Mouse (Mus musculus) hindbrain, postnatal 0 days (tissue): Measurements from ENCODE around the gene Smim13. TPM values are rescaled to one million over a fixed set of nuclear protein-coding genes. Genes with fewer than 3 reads are reported as not detected.

Experiments
- ATAC-seq: fragments of 200-750 bp; cut with Nextera tagmentation; 2 replicates; pipeline ENCODE4 v1.8.0; 2017; ENCODE audit warnings: mild to moderate bottlenecking, moderate TSS enrichment, moderate library complexity
- DNase-seq: peaks from one replicate; pipeline ENCODE4 v3.0.0-alpha.2; 2015; ENCODE audit warnings: low spot score
- H3K27ac ChIP-seq: fragments of 300-500 bp; sonication (generic); 2 replicates; pipeline ENCODE4 v1.5.1; 2014; ENCODE audit warnings: mild to moderate bottlenecking
- H3K27me3 ChIP-seq: fragments of 300-500 bp; sonication (generic); 2 replicates; pipeline ENCODE4 v1.6.1; 2014; ENCODE audit warnings: low read length, mixed read lengths; ENCODE audit not compliant: insufficient read depth
- H3K36me3 ChIP-seq: fragments of 300-500 bp; sonication (generic); 2 replicates; pipeline ENCODE4 v1.6.1; 2014; ENCODE audit warnings: low read length, mixed read lengths; ENCODE audit not compliant: insufficient read depth
- H3K4me1 ChIP-seq: fragments of 300-500 bp; sonication (generic); 2 replicates; pipeline ENCODE4 v1.6.1; 2014; ENCODE audit warnings: antibody characterized with exemption, low read length, mixed read lengths; ENCODE audit not compliant: insufficient read depth
- H3K4me2 ChIP-seq: fragments of 300-500 bp; sonication (generic); 2 replicates; pipeline ENCODE4 v1.6.1; 2014; ENCODE audit warnings: low read depth, mild to moderate bottlenecking, low read length, moderate library complexity, mixed read lengths
- H3K4me3 ChIP-seq: fragments of 300-500 bp; sonication (generic); 2 replicates; pipeline ENCODE4 v1.5.1; 2014; ENCODE audit warnings: low read length
- H3K9ac ChIP-seq: fragments of 300-500 bp; sonication (generic); replicated peaks from 2 replicates; pipeline ENCODE4 v1.6.1; 2014; ENCODE audit warnings: mild to moderate bottlenecking, low read length, moderate library complexity, mixed read lengths
- H3K9me3 ChIP-seq: fragments of 300-500 bp; sonication (generic); 2 replicates; pipeline ENCODE4 v1.6.1; 2016; ENCODE audit warnings: low read length, mixed read lengths
- CTCF ChIP-seq: IDR thresholded peaks from 2 replicates; pipeline ENCODE4 v1.5.1; 2016; ENCODE audit warnings: antibody characterized with exemption, control low read depth, low read depth
- WGBS: fragments of 180-500 bp; shearing (Covaris S2); extraction: QIAGEN DNeasy Blood & Tissue Kit; methylation state at CpG from one replicate; pipeline ENCODE4 v1.1.7; 2014; 5-methylcytosine and 5-hydroxymethylcytosine counted together
- polyA plus RNA-seq: library from polyadenylated mRNA; unstranded; fragments of >200 nt; fragmentation: Nextera tagmentation; extraction: Ambion mirVana; gene quantifications from 2 replicates; pipeline ENCODE4 v1.2.1, GENCODE M21; 2015
- total RNA-seq: library from RNA; depleted of rRNA; stranded (reverse); fragments of >200 nt; gene quantifications from 2 replicates; pipeline ENCODE4 v1.2.3, GENCODE M21; 2014; rRNA removed

The Smim13 gene
- total and polyA plus RNA-seq, 2 experiments from 2014 or later = 27.5 to 44.2 TPM

DNA sequence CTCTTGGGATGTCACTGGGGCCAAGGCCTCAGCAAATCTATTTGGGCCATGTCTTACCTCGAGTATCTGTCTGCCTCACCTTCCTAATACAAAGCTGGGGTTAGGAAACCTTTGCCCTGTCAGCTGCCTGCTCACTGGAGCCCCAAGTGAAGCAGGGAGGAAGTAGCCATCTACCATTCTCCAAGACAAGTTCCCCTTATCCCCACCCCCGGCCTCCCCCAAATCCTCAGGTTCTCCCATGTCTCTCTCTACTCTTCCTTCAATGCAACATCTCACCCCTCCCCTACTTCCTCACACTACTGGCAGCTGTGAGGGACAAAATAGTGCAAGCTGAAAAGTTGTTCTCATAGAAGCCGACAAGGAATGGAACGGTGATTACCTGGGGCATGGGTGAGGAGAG is 76.5 kb downstream of the Smim13 start:
- DNase-seq (no peak), ATAC-seq (no peak)
- H3K9ac ChIP-seq = no peak overlapping the region
- peaks cover 3% of the 10 kb centered on the region; the same call in 1 of the 2 replicates for H3K4me1 ChIP-seq
- H3K27me3 ChIP-seq = no peaks in the 10 kb centered on the region
- 85% methylated on average over 4 of the region's 4 CpGs for WGBS
- no peak for TF ChIP-seq CTCF
- no peak overlapping the region for H3K27ac ChIP-seq
- H3K4me3 ChIP-seq = no peak overlapping the region
- H3K36me3 ChIP-seq = no peaks in the 10 kb centered on the region
- no peak overlapping the region for H3K4me2 ChIP-seq
- no peaks in the 10 kb centered on the region for H3K9me3 ChIP-seq

Other genes with a start within 250 kb of the Smim13 start
- 34.2 and 42.2 TPM in 2 replicates for gene Pak1ip1, start 248.8 kb upstream of the Smim13 start, total RNA-seq
- 45.8 and 50.6 TPM in 2 replicates for gene Pak1ip1, start 248.8 kb upstream of the Smim13 start, polyA plus RNA-seq
- 45.5 and 63.2 TPM in 2 replicates for gene Tmem14c, start 233.6 kb upstream of the Smim13 start, total RNA-seq
- gene Tmem14c, start 233.6 kb upstream of the Smim13 start, polyA plus RNA-seq = 140 and 141 TPM in 2 replicates
- 0.18 and 1.2 TPM in 2 replicates for gene Mak, start 170.1 kb upstream of the Smim13 start, total RNA-seq
- 1.3 and 1.4 TPM in 2 replicates for gene Mak, start 170.1 kb upstream of the Smim13 start, polyA plus RNA-seq
- not detected in 2 replicates for gene Gcm2, start 138.8 kb upstream of the Smim13 start, total RNA-seq
- not detected in 2 replicates for gene Gcm2, start 138.8 kb upstream of the Smim13 start, polyA plus RNA-seq
- not detected in 2 replicates for gene Sycp2l, start 135.5 kb upstream of the Smim13 start, total RNA-seq
- gene Sycp2l, start 135.5 kb upstream of the Smim13 start, polyA plus RNA-seq = 0.23 TPM in 1 of 2 replicates, not detected in the other
- 26.8 and 32.3 TPM in 2 replicates for gene Elovl2, start 29.4 kb upstream of the Smim13 start, total RNA-seq
- 29.9 and 31.2 TPM in 2 replicates for gene Elovl2, start 29.4 kb upstream of the Smim13 start, polyA plus RNA-seq
- not detected in 2 replicates for gene Gm17364, start 24.1 kb downstream of the Smim13 start, total RNA-seq
- gene Gm17364, start 24.1 kb downstream of the Smim13 start, polyA plus RNA-seq = not detected in 2 replicates
- gene Nedd9, start 237.5 kb downstream of the Smim13 start, total RNA-seq = 26.5 and 29.7 TPM in 2 replicates
- gene Nedd9, start 237.5 kb downstream of the Smim13 start, polyA plus RNA-seq = 12.2 and 13.1 TPM in 2 replicates